11 mouse cellular contexts compared by ENCODE assay signal in genomic region chr7:27364379-27364778, GRCm38 (mm10). TPM values are rescaled to one million over a fixed set of nuclear protein-coding genes. Genes with fewer than 3 reads are reported as not detected.
DNase-seq lines count a peak whose midpoint lies in the region; ATAC-seq and TF ChIP-seq lines count a peak whose summit lies in the region.
"Had no signal": no experiment of that assay in that cellular context is flagged by ENCODE, and none has a peak within 500 bp of the region (broad histone marks: within the 10 kb centered on the region; RNA-seq: fewer than 3 reads in every experiment).

No protein-coding gene starts in this region.

- intact Hi-C loops in heart, postnatal 36 days (cut with DNase I) = no loop called here

- H3K27ac ChIP-seq in heart, postnatal 0 days (ENCODE audit: low read depth) = no peak overlapping the region
- H3K27ac ChIP-seq in midbrain, embryonic 11.5 days (ENCODE audit: low read depth, low read length) = no peak overlapping the region
- no peak overlapping the region for H3K27ac ChIP-seq in midbrain, embryonic 13.5 days
- no peak overlapping the region for H3K27ac ChIP-seq in hindbrain, embryonic 14.5 days
- no peak overlapping the region for H3K27ac ChIP-seq in stomach, embryonic 14.5 days (ENCODE audit: low read length)
- H3K27ac ChIP-seq: layer of hippocampus, adult 2 months had no signal

- no peaks in the 10 kb centered on the region for H3K9me3 ChIP-seq in heart, postnatal 0 days (replicated peaks; ENCODE audit: control insufficient read depth, low read length)
- no peaks in the 10 kb centered on the region for H3K9me3 ChIP-seq in midbrain, embryonic 11.5 days (ENCODE audit: control insufficient read depth, low read length)
- H3K9me3 ChIP-seq in midbrain, embryonic 13.5 days = no peaks in the 10 kb centered on the region
- H3K9me3 ChIP-seq in hindbrain, embryonic 14.5 days (ENCODE audit: control insufficient read depth, low read length) = no peaks in the 10 kb centered on the region
- no peaks in the 10 kb centered on the region for H3K9me3 ChIP-seq in stomach, embryonic 14.5 days (ENCODE audit: control insufficient read depth, low read depth, low read length)

- no peak for ATAC-seq in heart, postnatal 0 days (ENCODE audit: insufficient read depth, low read depth)
- ATAC-seq in midbrain, embryonic 11.5 days (ENCODE audit: low FRiP score) = no peak
- no peak for ATAC-seq in midbrain, embryonic 13.5 days
- no peak for ATAC-seq in hindbrain, embryonic 14.5 days (ENCODE audit: low FRiP score)
- no peak for ATAC-seq in stomach, embryonic 14.5 days (ENCODE audit: insufficient number of reproducible peaks, insufficient read depth, low FRiP score, low read depth)
- ATAC-seq: Patski had no signal

- WGBS in heart, postnatal 0 days = 8% methylated on average over 29 of the region's 29 CpGs
- 2% methylated on average over 29 of the region's 29 CpGs for WGBS in midbrain, embryonic 11.5 days
- 3% methylated on average over 29 of the region's 29 CpGs for WGBS in midbrain, embryonic 13.5 days
- WGBS in hindbrain, embryonic 14.5 days = 5% methylated on average over 29 of the region's 29 CpGs
- 6% methylated on average over 29 of the region's 29 CpGs for WGBS in stomach, embryonic 14.5 days

- no peak for TF ChIP-seq CTCF in heart, postnatal 0 days (IDR thresholded peaks at IDR 0.05; ENCODE audit: low read depth)

- H3K9ac ChIP-seq in heart, postnatal 0 days (replicated peaks; ENCODE audit: low read depth, low read length) = no peak overlapping the region
- no peak overlapping the region for H3K9ac ChIP-seq in midbrain, embryonic 11.5 days (ENCODE audit: low read length)
- no peak overlapping the region for H3K9ac ChIP-seq in midbrain, embryonic 13.5 days (replicated peaks)
- H3K9ac ChIP-seq in hindbrain, embryonic 14.5 days = no peak overlapping the region; the same call in 1 of the 2 replicates
- H3K9ac ChIP-seq in stomach, embryonic 14.5 days (replicated peaks; ENCODE audit: low read depth, low read length) = no peak overlapping the region

- no peaks in the 10 kb centered on the region for H3K36me3 ChIP-seq in heart, postnatal 0 days (replicated peaks; ENCODE audit: control insufficient read depth, insufficient read depth, low read length)
- H3K36me3 ChIP-seq in midbrain, embryonic 11.5 days (ENCODE audit: control insufficient read depth, insufficient read depth, low read length) = no peaks in the 10 kb centered on the region
- no peaks in the 10 kb centered on the region for H3K36me3 ChIP-seq in midbrain, embryonic 13.5 days
- H3K36me3 ChIP-seq in hindbrain, embryonic 14.5 days (replicated peaks; ENCODE audit: control insufficient read depth, insufficient read depth) = peaks cover 28% of the 10 kb centered on the region
- no peaks in the 10 kb centered on the region for H3K36me3 ChIP-seq in stomach, embryonic 14.5 days (ENCODE audit: control insufficient read depth, insufficient read depth, low read length)

- peaks cover 68% of the 10 kb centered on the region for H3K27me3 ChIP-seq in heart, postnatal 0 days (ENCODE audit: control insufficient read depth, insufficient read depth, low read length)
- H3K27me3 ChIP-seq in midbrain, embryonic 11.5 days (ENCODE audit: control insufficient read depth, insufficient read depth, low read length) = peaks cover 69% of the 10 kb centered on the region
- H3K27me3 ChIP-seq in midbrain, embryonic 13.5 days = peaks cover 78% of the 10 kb centered on the region
- H3K27me3 ChIP-seq in hindbrain, embryonic 14.5 days (ENCODE audit: control insufficient read depth, insufficient read depth, low read length) = peaks cover 72% of the 10 kb centered on the region
- peaks cover 51% of the 10 kb centered on the region for H3K27me3 ChIP-seq in stomach, embryonic 14.5 days (ENCODE audit: control insufficient read depth, insufficient read depth, low read length)

- H3K4me1 ChIP-seq in heart, postnatal 0 days (ENCODE audit: control insufficient read depth, insufficient read depth) = no peaks in the 10 kb centered on the region; the same call in 1 of the 2 replicates
- H3K4me1 ChIP-seq in midbrain, embryonic 11.5 days (ENCODE audit: control insufficient read depth, insufficient read depth, low read length) = peaks cover 3% of the 10 kb centered on the region; the same call in 1 of the 2 replicates
- peaks cover 15% of the 10 kb centered on the region for H3K4me1 ChIP-seq in midbrain, embryonic 13.5 days (replicated peaks)
- H3K4me1 ChIP-seq in hindbrain, embryonic 14.5 days (replicated peaks; ENCODE audit: control insufficient read depth, insufficient read depth, low read length) = peaks cover 3% of the 10 kb centered on the region
- peaks cover 11% of the 10 kb centered on the region for H3K4me1 ChIP-seq in stomach, embryonic 14.5 days (ENCODE audit: control insufficient read depth, insufficient read depth, low read length)

- peak overlapping the region; percentile 12; the same call in 1 of the 2 replicates for H3K4me3 ChIP-seq in heart, postnatal 0 days (ENCODE audit: low read depth, low read length)
- H3K4me3 ChIP-seq in midbrain, embryonic 11.5 days (ENCODE audit: low read depth, low read length) = no peak overlapping the region
- H3K4me3 ChIP-seq in midbrain, embryonic 13.5 days (replicated peaks) = no peak overlapping the region
- peak overlapping the region; percentile 7; the same call in 1 of the 2 replicates for H3K4me3 ChIP-seq in hindbrain, embryonic 14.5 days (replicated peaks; ENCODE audit: low read length)
- H3K4me3 ChIP-seq in stomach, embryonic 14.5 days (ENCODE audit: low read depth, low read length) = peak overlapping the region; percentile 6; the same call in 1 of the 2 replicates
- H3K4me3 ChIP-seq: layer of hippocampus, adult 2 months had no signal

- no peak for TF ChIP-seq EP300 in heart, postnatal 0 days (IDR thresholded peaks at IDR 0.05; ENCODE audit: low read depth)

- DNase-seq in heart, postnatal 0 days (ENCODE audit: low spot score) = no peak
- no peak for DNase-seq in heart, postnatal 36 days
- DNase-seq in midbrain, embryonic 11.5 days (ENCODE audit: low spot score, missing footprints) = peak; percentile 91
- DNase-seq in hindbrain, embryonic 14.5 days (ENCODE audit: low spot score) = no peak
- no peak for DNase-seq in adrenal gland, postnatal 14 days

- H3K4me2 ChIP-seq in heart, postnatal 0 days (ENCODE audit: low read depth, low read length) = 0 out of 2 replicates have a peak overlapping the region, but pooled peaks have one; percentile 1
- no peak overlapping the region for H3K4me2 ChIP-seq in midbrain, embryonic 11.5 days
- no peak overlapping the region for H3K4me2 ChIP-seq in midbrain, embryonic 13.5 days (replicated peaks)
- H3K4me2 ChIP-seq in hindbrain, embryonic 14.5 days (replicated peaks) = no peak overlapping the region
- no peak overlapping the region for H3K4me2 ChIP-seq in stomach, embryonic 14.5 days (replicated peaks; ENCODE audit: low read depth, low read length)

RNA-seq across cellular contexts. Expression of gene Gm20479, which starts 7.2 kb away (rescaled TPM):
- 2.0 TPM in 1 of 2 replicates, not detected in the other for total RNA-seq in heart, postnatal 0 days (2014; rRNA removed; ENCODE audit: low replicate concordance)
- 0.46 TPM in 1 of 2 replicates, not detected in the other for polyA plus RNA-seq in heart, postnatal 0 days (2015; fragmentation: Nextera tagmentation; extraction: Ambion mirVana)
- total RNA-seq in heart, postnatal 36 days (2021) = not detected
- polyA plus RNA-seq in midbrain, embryonic 11.5 days (2014; fragmentation: Nextera tagmentation; extraction: Ambion mirVana) = not detected in 2 replicates
- polyA plus RNA-seq in midbrain, embryonic 13.5 days (2015; fragmentation: Nextera tagmentation; extraction: Ambion mirVana) = 0.53 TPM in 1 of 2 replicates, not detected in the other
- not detected in 2 replicates for polyA plus RNA-seq in hindbrain, embryonic 14.5 days (2014; fragmentation: Nextera tagmentation; extraction: Ambion mirVana)
- polyA plus RNA-seq in stomach, embryonic 14.5 days (2014; fragmentation: Nextera tagmentation; extraction: Ambion mirVana) = 0.53 and 1.9 TPM in 2 replicates
- total RNA-seq in adrenal gland, postnatal 14 days (2021) = 1.8 TPM in 2 replicates
- total RNA-seq: layer of hippocampus, adult 2 months; monocyte, adult 5-6 weeks had no signal
- polyA plus RNA-seq: gonadal fat pad, adult 2 months had no signal

RNA-seq across cellular contexts. Expression of gene Shkbp1, which starts 8.6 kb away (rescaled TPM):
- 16.7 and 21.0 TPM in 2 replicates for total RNA-seq in heart, postnatal 0 days (2014; rRNA removed; ENCODE audit: low replicate concordance)
- polyA plus RNA-seq in heart, postnatal 0 days (2015; fragmentation: Nextera tagmentation; extraction: Ambion mirVana) = 14.2 and 18.3 TPM in 2 replicates
- total RNA-seq in heart, postnatal 36 days (2021) = 1 to 10 TPM; 6.5 to 7.5 TPM
- 45.9 and 50.7 TPM in 2 replicates for polyA plus RNA-seq in midbrain, embryonic 11.5 days (2014; fragmentation: Nextera tagmentation; extraction: Ambion mirVana)
- 67.2 and 84.3 TPM in 2 replicates for polyA plus RNA-seq in midbrain, embryonic 13.5 days (2015; fragmentation: Nextera tagmentation; extraction: Ambion mirVana)
- polyA plus RNA-seq in hindbrain, embryonic 14.5 days (2014; fragmentation: Nextera tagmentation; extraction: Ambion mirVana) = 30.6 and 34.6 TPM in 2 replicates
- 41.5 and 41.6 TPM in 2 replicates for polyA plus RNA-seq in stomach, embryonic 14.5 days (2014; fragmentation: Nextera tagmentation; extraction: Ambion mirVana)
- total RNA-seq in adrenal gland, postnatal 14 days (2021) = 16.1 and 26.1 TPM in 2 replicates

RNA-seq across cellular contexts. Expression of gene Ltbp4, which starts 26.9 kb away (rescaled TPM):
- 150 TPM in 2 replicates for total RNA-seq in heart, postnatal 0 days (2014; rRNA removed; ENCODE audit: low replicate concordance)
- polyA plus RNA-seq in heart, postnatal 0 days (2015; fragmentation: Nextera tagmentation; extraction: Ambion mirVana) = 56.9 and 61.7 TPM in 2 replicates
- 100 to 1,000 TPM; 207 to 236 TPM for total RNA-seq in heart, postnatal 36 days (2021)
- 2.9 and 5.8 TPM in 2 replicates for polyA plus RNA-seq in midbrain, embryonic 11.5 days (2014; fragmentation: Nextera tagmentation; extraction: Ambion mirVana)
- polyA plus RNA-seq in midbrain, embryonic 13.5 days (2015; fragmentation: Nextera tagmentation; extraction: Ambion mirVana) = 8.0 and 9.1 TPM in 2 replicates
- polyA plus RNA-seq in hindbrain, embryonic 14.5 days (2014; fragmentation: Nextera tagmentation; extraction: Ambion mirVana) = 10.4 TPM in 2 replicates
- polyA plus RNA-seq in stomach, embryonic 14.5 days (2014; fragmentation: Nextera tagmentation; extraction: Ambion mirVana) = 178 and 189 TPM in 2 replicates
- 122 and 126 TPM in 2 replicates for total RNA-seq in adrenal gland, postnatal 14 days (2021)
- total RNA-seq: monocyte, adult 5-6 weeks had no signal

Comparison
In these comparisons a context has a peak if more than half of its experiments do, and no peak if none do; other contexts are left out.
1. H3K4me3 ChIP-seq: peak in heart, postnatal 0 days (single experiment), hindbrain, embryonic 14.5 days (single experiment) and stomach, embryonic 14.5 days (single experiment); none in midbrain, embryonic 11.5 days (single experiment) and midbrain, embryonic 13.5 days (single experiment).